Mouse (Mus musculus) liver, postnatal 0 days (tissue): Measurements from ENCODE around the gene Scaper. TPM values are rescaled to one million over a fixed set of nuclear protein-coding genes. Genes with fewer than 3 reads are reported as not detected.

Source experiments
- ATAC-seq: fragments of 200-750 bp; cut with Nextera tagmentation; 2 replicates; pipeline ENCODE4 v1.8.0; 2017; ENCODE audit warnings: mild to moderate bottlenecking, moderate library complexity
- DNase-seq: peaks from one replicate; pipeline ENCODE4 v3.0.0-alpha.2; 2016
- H3K27ac ChIP-seq: fragments of 300-500 bp; sonication (generic); 2 replicates; pipeline ENCODE4 v1.5.1; 2014; ENCODE audit warnings: antibody characterized with exemption, moderate library complexity, mild to moderate bottlenecking, low read depth
- H3K27me3 ChIP-seq: fragments of 300-500 bp; sonication (generic); 2 replicates; pipeline ENCODE4 v1.6.1; 2014; ENCODE audit warnings: low read length, control low read depth, mixed read lengths; ENCODE audit not compliant: insufficient read depth
- H3K36me3 ChIP-seq: fragments of 300-500 bp; sonication (generic); replicated peaks from 2 replicates; pipeline ENCODE4 v1.6.1; 2014; ENCODE audit warnings: mild to moderate bottlenecking, control low read depth, low read length, moderate library complexity, mixed read lengths; ENCODE audit not compliant: insufficient read depth
- H3K4me1 ChIP-seq: fragments of 300-500 bp; sonication (generic); 2 replicates; pipeline ENCODE4 v1.6.1; 2014; ENCODE audit warnings: antibody characterized with exemption, mild to moderate bottlenecking, control low read depth; ENCODE audit not compliant: insufficient read depth
- H3K4me2 ChIP-seq: fragments of 300-500 bp; sonication (generic); 2 replicates; pipeline ENCODE4 v1.6.1; 2014; ENCODE audit warnings: low read depth, mild to moderate bottlenecking, low read length, moderate library complexity, mixed read lengths
- H3K4me3 ChIP-seq: fragments of 300-500 bp; sonication (generic); 2 replicates; pipeline ENCODE4 v1.5.1; 2014; ENCODE audit warnings: low read depth, low read length
- H3K9ac ChIP-seq: fragments of 300-500 bp; sonication (generic); replicated peaks from 2 replicates; pipeline ENCODE4 v1.6.1; 2014; ENCODE audit warnings: mild to moderate bottlenecking, moderate library complexity
- H3K9me3 ChIP-seq: fragments of 300-500 bp; sonication (generic); 2 replicates; pipeline ENCODE4 v1.6.1; 2016; ENCODE audit warnings: mild to moderate bottlenecking, control low read depth, low read length, mixed read lengths
- CTCF ChIP-seq: sonication (generic); IDR thresholded peaks from 2 replicates; pipeline ENCODE4 v1.5.1; 2016; ENCODE audit warnings: antibody characterized with exemption, low read depth
- EP300 ChIP-seq: IDR thresholded peaks from 2 replicates; pipeline ENCODE4 v1.6.1; 2016; ENCODE audit warnings: antibody characterized with exemption, low read depth, mild to moderate bottlenecking
- WGBS: fragments of 180-500 bp; shearing (Covaris S2); extraction: QIAGEN DNeasy Blood & Tissue Kit; methylation state at CpG from one replicate; pipeline ENCODE4 v1.1.7; 2014; ENCODE audit not compliant: insufficient replicate concordance; 5-methylcytosine and 5-hydroxymethylcytosine counted together
- polyA plus RNA-seq: library from polyadenylated mRNA; unstranded; fragments of >200 nt; fragmentation: Nextera tagmentation; extraction: Ambion mirVana; gene quantifications from 2 replicates; pipeline ENCODE4 v1.2.1, GENCODE M21; 2015

Scaper gene
- 1.7 and 2.3 TPM in 2 replicates for polyA plus RNA-seq

GRCm38 (mm10) chr9:55937664-55938617 is at the start of gene Scaper:
Gene Scaper (minus strand): TSS chr9:55938119.
- WGBS = under 1% methylated on average over 50 of the region's 60 CpGs
- H3K4me3 ChIP-seq = peak within 1 kb of the TSS; percentile 74
- H3K27ac ChIP-seq = peak within 1 kb of the TSS; percentile 69
- H3K9ac ChIP-seq = peak within 1 kb of the TSS; percentile 84
- no peaks in the 10 kb centered on the region for H3K27me3 ChIP-seq
- H3K4me2 ChIP-seq = peak within 1 kb of the TSS; percentile 90
- TF ChIP-seq EP300 = no peak
- TF ChIP-seq CTCF = peak; percentile 60
- H3K9me3 ChIP-seq = no peaks in the 10 kb centered on the region
- no peaks in the 10 kb centered on the region for H3K36me3 ChIP-seq
- ATAC-seq (peak; percentile 99), DNase-seq (peak; percentile 94)
- H3K4me1 ChIP-seq = peaks cover 16% of the 10 kb centered on the region

- no peaks in the 10 kb centered on the region for H3K36me3 ChIP-seq
- no peak overlapping the region for H3K27ac ChIP-seq
- TF ChIP-seq EP300 (no peak), CTCF (peak; percentile 70)
- DNase-seq = peak; percentile 29
- no peak overlapping the region for H3K4me3 ChIP-seq
- H3K9me3 ChIP-seq = no peaks in the 10 kb centered on the region
- H3K4me1 ChIP-seq = no peaks in the 10 kb centered on the region
- ATAC-seq = no peak
- no peak overlapping the region for H3K9ac ChIP-seq
- no peaks in the 10 kb centered on the region for H3K27me3 ChIP-seq
- H3K4me2 ChIP-seq = no peak overlapping the region
- 8% methylated on average over 1 of the region's 1 CpGs for WGBS
These were observed 8.9 kb upstream of the Scaper start for GRCm38 (mm10) chr9:55946819-55947218.

GRCm38 (mm10) chr9:55941356-55941755 is 3.4 kb upstream of the Scaper start:
- H3K9me3 ChIP-seq = no peaks in the 10 kb centered on the region
- ATAC-seq (no peak), DNase-seq (no peak)
- H3K4me3 ChIP-seq = no peak overlapping the region
- no peaks in the 10 kb centered on the region for H3K27me3 ChIP-seq
- H3K27ac ChIP-seq = no peak overlapping the region
- TF ChIP-seq EP300 (no peak), CTCF (no peak)
- peaks cover 16% of the 10 kb centered on the region for H3K4me1 ChIP-seq
- H3K9ac ChIP-seq = no peak overlapping the region
- no peak overlapping the region for H3K4me2 ChIP-seq
- H3K36me3 ChIP-seq = no peaks in the 10 kb centered on the region

GRCm38 (mm10) chr9:55938618-55938985 is 683 bp upstream of the Scaper start:
- TF ChIP-seq CTCF (no peak), EP300 (no peak)
- ATAC-seq (no peak), DNase-seq (no peak)
- peaks cover 16% of the 10 kb centered on the region for H3K4me1 ChIP-seq
- peak overlapping the region; percentile 74 for H3K4me3 ChIP-seq
- H3K9me3 ChIP-seq = no peaks in the 10 kb centered on the region
- no peaks in the 10 kb centered on the region for H3K27me3 ChIP-seq
- H3K4me2 ChIP-seq = peak overlapping the region; percentile 90
- H3K9ac ChIP-seq = peak overlapping the region; percentile 84
- 36% methylated on average over 6 of the region's 6 CpGs for WGBS
- no peaks in the 10 kb centered on the region for H3K36me3 ChIP-seq
- peak overlapping the region; percentile 69; the same call in 1 of the 2 replicates for H3K27ac ChIP-seq

- H3K4me2 ChIP-seq = peak overlapping the region; percentile 90
- DNase-seq (no peak), ATAC-seq (no peak)
- H3K36me3 ChIP-seq = no peaks in the 10 kb centered on the region
- H3K9ac ChIP-seq = peak overlapping the region; percentile 84
- no peaks in the 10 kb centered on the region for H3K9me3 ChIP-seq
- peak overlapping the region; percentile 74 for H3K4me3 ChIP-seq
- H3K27ac ChIP-seq = peak overlapping the region; percentile 69
- WGBS = 43% methylated on average over 5 of the region's 5 CpGs
- TF ChIP-seq EP300 = no peak
- H3K4me1 ChIP-seq = peaks cover 16% of the 10 kb centered on the region
- no peaks in the 10 kb centered on the region for H3K27me3 ChIP-seq
These were observed 675 bp downstream of the Scaper start for GRCm38 (mm10) chr9:55937224-55937663.

- TF ChIP-seq EP300 = no peak
- no peak for TF ChIP-seq CTCF
- Histone ChIP-seq H3K4me1 (peaks cover 5% of the 10 kb centered on the region; the same call in 1 of the 2 replicates), H3K27me3 (no peaks in the 10 kb centered on the region), H3K4me2 (no peak overlapping the region), H3K9me3 (no peaks in the 10 kb centered on the region), H3K4me3 (no peak overlapping the region), H3K36me3 (no peaks in the 10 kb centered on the region), H3K9ac (no peak overlapping the region), H3K27ac (no peak overlapping the region)
- WGBS = 42% methylated on average over 1 of the region's 1 CpGs
- DNase-seq = no peak
- ATAC-seq = no peak
These were observed 5.4 kb downstream of the Scaper start for GRCm38 (mm10) chr9:55932482-55932881.
